Mouse (Mus musculus) neutrophil, adult 65 days (primary cell): ENCODE data around the gene Bcl2a1b. TPM values are rescaled to one million over a fixed set of nuclear protein-coding genes. Genes with fewer than 3 reads are reported as not detected.

ENCODE experiments used
- total RNA-seq: library from RNA; stranded (reverse); gene quantifications from 2 replicates; pipeline ENCODE4 v1.2.4, GENCODE M21; 2023

Bcl2a1b gene
- 11.5 and 12.2 TPM in 2 replicates for total RNA-seq

DNA sequence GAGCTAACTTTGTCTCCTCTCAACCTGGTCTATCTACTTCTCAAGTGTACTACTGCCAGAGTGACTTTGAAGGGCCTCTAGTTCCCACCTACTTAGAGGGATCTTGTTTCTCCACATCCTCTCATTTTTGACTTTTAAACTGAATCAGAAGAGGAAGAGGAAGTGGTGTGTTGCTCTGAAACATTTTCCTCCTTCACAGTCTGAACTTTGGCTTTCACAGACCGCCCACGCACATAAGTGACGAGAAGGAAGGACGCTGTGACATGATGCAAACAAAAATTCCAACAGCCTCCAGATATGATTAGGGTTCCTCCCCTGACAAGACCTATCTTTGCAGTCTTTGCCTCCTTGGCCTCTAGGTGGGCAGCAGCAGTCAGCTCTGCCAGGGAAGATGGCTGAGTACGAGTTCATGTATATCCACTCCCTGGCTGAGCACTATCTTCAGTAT is at the start of gene Bcl2a1b, which contains the start of gene Gm29094:
Gene Bcl2a1b (plus strand): TSS at position 241 of the 448 bp plus-strand sequence.
Gene Gm29094 (plus strand): TSS at position 411 of the 448 bp plus-strand sequence.

DNA sequence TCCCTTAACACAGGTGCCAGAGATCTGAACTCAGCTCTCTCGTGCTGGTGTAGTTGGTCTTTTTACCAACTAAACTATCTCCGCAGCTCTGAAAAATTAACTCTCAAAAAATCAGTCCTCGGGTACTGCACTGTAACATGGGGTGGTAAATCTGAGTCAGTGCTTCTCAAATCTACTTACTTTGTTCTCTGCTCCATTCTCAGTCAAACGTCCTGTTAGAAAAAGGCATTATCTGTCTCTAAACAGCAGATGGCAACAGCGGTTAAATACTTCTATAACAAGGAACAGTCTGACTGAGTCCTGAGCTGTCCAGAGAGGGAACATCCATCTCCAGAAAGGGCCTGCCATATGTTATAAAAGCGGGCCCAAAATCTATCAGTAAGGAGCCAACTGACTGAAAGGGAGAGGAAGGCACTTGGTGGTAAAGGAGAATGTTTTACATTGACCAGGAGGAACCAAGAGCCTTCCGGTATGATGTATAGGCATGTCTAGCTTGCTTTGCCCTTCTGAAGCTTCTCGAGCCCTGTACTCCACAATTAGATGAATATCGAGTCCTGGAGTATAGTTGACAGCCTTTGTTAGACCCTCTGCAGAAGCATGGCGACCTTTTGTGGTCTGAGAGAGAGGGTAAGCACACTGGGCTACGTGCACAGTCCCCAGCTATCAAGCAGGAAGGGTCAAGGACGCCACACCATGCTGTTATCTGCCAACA is 11.5 kb downstream of the Bcl2a1b start, which contains the start of gene Mthfs:
Gene Mthfs (plus strand): TSS at position 324 of the 712 bp plus-strand sequence.

Other genes starting within 250 kb of the Bcl2a1b start
- gene Bcl2a1a, start 242.3 kb upstream of the Bcl2a1b start, total RNA-seq = 4.2 and 7.5 TPM in 2 replicates
- not detected in 2 replicates for gene Trim43b, start 106.4 kb upstream of the Bcl2a1b start, total RNA-seq
- gene Gm29094, start 170 bp downstream of the Bcl2a1b start, total RNA-seq = not detected in 2 replicates
- 54.0 and 61.5 TPM in 2 replicates for gene Mthfs, start 11.5 kb downstream of the Bcl2a1b start, total RNA-seq